Mouse (Mus musculus): Measurements from ENCODE around the gene Ints14.
A peak's percentile ranks its signal among the peaks of the same experiment; 100 is the strongest.
"Not testable (repeated sequence)": the region's sequence is repeated elsewhere in the genome, so short reads cannot be mapped to it uniquely, and the experiment has no call there.

The Ints14 gene

GRCm38 (mm10) chr9:65020991-65021886 lies 60.5 kb downstream of the Ints14 start, which contains the start of gene Hacd3:
Gene Hacd3 (minus strand): TSS chr9:65021693.
- DNase-seq, result peak; percentile 94

GRCm38 (mm10) chr9:65021887-65022579 lies 61.3 kb downstream of the Ints14 start:
- DNase-seq, result peak; percentile 8

- DNase-seq, result no peak
Measured at GRCm38 (mm10) chr9:65022580-65023135, 62.0 kb downstream of the Ints14 start.

- no peak for DNase-seq
Measured at GRCm38 (mm10) chr9:65023447-65023846, 62.7 kb downstream of the Ints14 start.

- DNase-seq, result no peak
Measured at GRCm38 (mm10) chr9:65027241-65027640, 66.5 kb downstream of the Ints14 start.

- DNase-seq, result no peak
Measured at GRCm38 (mm10) chr9:65028313-65028712, 67.6 kb downstream of the Ints14 start.

- DNase-seq, result not testable (repeated sequence)
Measured at GRCm38 (mm10) chr9:65031355-65031754, 70.7 kb downstream of the Ints14 start.

GRCm38 (mm10) chr9:65031894-65032268 lies 71.2 kb downstream of the Ints14 start:
- DNase-seq, result no peak

- peak; percentile 96 for DNase-seq
Measured at GRCm38 (mm10) chr9:65032269-65033108, 71.8 kb downstream of the Ints14 start, which contains the start of gene Dpp8. Gene Dpp8 (plus strand): TSS chr9:65032414.

- peak; percentile 59 for DNase-seq
Measured at GRCm38 (mm10) chr9:65036456-65036855, 75.8 kb downstream of the Ints14 start.

All from kidney, postnatal 14 days (tissue).